Mouse (Mus musculus): ENCODE results near the gene Ggcx.
"Not testable (repeated sequence)": the region's sequence is repeated elsewhere in the genome, so short reads cannot be mapped to it uniquely, and the experiment has no call there.

The Ggcx gene

GRCm38 (mm10) chr6:72460036-72460801 is 46.1 kb downstream of the Ggcx start:
- no peak for DNase-seq (ENCODE audit: low read depth, low spot score)

GRCm38 (mm10) chr6:72462550-72463257 is 48.6 kb downstream of the Ggcx start:
- not testable (repeated sequence) for DNase-seq (ENCODE audit: low read depth, low spot score)

DNA sequence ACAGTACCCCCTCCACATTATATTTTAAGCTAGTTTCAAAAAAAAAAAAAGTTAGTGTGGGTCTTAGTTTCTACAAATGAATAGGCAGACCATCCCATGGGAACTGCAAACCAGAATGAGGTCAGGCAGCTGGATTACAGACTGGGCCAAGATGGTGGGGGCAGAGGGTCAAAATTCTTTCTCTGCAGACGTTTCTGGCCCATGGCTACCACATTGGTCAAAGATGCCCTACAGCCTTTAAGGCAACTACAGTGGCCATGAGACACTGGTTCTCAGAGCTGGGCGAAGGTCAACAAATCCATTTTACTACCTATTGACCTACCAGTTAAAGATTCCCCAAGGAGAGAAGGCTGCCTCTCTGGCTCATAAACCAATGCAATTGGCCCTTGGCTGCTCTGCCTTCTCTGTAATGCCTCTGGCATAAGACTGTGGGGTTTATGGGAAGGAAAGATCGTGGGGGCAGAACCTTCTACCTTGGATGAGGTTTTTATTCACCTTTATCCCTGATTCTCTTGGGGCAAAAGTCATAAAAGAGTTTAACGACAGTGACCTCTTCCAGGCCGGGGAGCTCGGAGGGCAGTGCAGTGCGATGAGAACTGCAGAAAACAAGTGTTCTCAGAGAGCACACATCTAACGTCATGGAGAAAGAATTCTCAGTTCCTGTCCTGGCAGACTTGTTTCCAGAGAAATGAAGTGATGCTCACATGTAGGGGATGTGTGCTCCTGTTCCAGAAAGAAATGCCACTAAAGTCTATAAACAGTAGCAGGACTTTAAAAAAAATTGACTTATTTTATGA is 51.5 kb downstream of the Ggcx start:
- no peak for DNase-seq (ENCODE audit: low read depth, low spot score)

GRCm38 (mm10) chr6:72466171-72466570 is 52.1 kb downstream of the Ggcx start:
- no peak for DNase-seq (ENCODE audit: low read depth, low spot score)

DNA sequence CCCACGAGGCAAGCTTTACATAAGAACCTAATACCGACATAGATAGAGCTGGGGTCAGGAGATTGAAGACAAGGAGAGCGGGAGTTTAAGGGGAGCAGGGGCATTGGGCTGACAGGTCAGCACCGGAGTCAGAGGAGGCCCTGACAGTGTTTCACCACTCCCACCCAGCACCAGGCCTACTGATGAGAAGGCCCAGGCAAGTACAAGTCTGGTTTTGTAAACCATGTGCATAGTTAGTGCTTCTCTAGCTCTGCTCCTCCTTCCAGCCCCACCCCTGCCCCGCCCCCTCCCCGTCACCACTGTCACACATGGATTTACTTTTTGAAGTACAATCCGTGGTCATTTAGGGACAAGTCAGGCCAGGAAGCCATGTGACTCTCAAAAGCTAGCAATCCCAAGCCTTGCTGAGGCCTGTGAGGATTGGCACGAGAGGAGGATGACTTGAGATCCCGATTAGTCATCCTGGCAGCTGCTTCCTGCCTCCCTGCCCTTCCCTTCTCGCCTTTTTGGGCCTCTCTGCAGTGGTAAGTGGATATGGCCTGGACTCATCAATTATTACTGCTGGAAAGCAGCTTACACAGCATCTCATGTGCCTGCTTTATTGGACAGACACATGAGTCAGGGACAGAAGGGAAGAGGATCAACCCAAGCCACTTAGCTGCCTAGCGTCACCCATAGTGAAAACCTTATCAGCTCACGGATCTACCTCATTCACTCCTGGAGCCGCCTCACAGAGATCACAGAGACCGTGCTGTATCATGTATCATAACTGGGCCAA is 59.3 kb downstream of the Ggcx start:
- no peak for DNase-seq (ENCODE audit: low read depth, low spot score)

- DNase-seq (ENCODE audit: low read depth, low spot score) = no peak
Measured at GRCm38 (mm10) chr6:72475221-72475985, 61.3 kb downstream of the Ggcx start.

DNA sequence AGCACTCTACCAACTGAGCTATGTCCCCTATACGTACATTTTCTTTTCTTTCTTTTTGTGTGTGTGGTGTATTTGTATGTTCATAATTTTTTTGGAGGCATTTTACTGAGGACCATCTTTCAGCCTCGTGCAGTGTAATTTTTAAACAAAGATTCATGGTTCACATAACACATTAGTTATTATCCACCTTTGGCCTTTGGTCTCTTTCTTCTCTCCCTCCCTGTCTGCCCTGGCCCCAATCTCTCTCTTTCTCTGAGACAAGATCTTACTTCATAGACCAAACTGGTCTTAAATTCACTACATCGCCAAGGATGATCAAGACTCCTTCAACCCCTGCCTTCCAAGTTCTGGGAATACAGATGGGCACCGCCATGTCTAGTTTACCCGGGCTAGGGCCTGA is 62.7 kb downstream of the Ggcx start:
- no peak for DNase-seq (ENCODE audit: low read depth, low spot score)

DNA sequence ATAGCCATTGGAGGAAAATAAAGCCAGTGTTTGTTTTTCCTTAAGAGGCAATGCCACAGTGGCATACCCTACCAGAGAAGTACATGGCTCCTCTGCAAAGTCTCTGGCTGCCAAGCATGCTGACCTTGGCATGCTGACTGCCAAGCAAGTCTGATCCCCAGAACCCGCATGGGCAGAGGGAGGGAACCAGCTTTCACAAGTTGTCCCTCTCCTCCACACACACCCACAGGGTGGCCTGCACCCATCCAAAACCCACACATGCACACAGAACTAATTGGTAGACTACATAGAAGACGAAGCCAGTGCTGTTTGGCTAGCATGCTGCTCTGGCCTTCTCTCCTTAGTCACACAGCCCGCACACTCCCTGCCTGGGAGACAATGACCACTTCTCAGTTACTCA is 63.5 kb downstream of the Ggcx start:
- no peak for DNase-seq (ENCODE audit: low read depth, low spot score)

DNA sequence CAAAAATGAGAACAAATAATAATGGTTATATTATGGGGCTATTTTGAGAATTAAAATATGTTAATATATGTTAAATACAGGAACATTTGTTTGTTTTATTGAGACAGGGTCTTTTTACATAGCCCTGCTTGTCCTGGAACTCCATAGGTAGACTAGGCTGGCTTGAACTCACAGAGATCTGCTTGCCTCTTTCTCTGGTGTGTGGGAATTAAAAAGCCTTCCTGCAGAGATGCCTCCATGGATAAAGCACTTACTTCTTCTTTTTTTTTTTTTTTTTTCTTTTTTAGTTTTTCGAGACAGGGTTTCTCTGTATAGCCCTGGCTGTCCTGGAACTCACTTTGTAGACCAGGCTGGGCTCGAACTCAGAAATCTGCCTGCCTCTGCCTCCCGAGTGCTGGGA is 64.6 kb downstream of the Ggcx start:
- not testable (repeated sequence) for DNase-seq (ENCODE audit: low read depth, low spot score)

- no peak for DNase-seq (ENCODE audit: low read depth, low spot score)
Measured at GRCm38 (mm10) chr6:72479645-72480421, 65.7 kb downstream of the Ggcx start.

- DNase-seq (ENCODE audit: low read depth, low spot score) = no peak
Measured at GRCm38 (mm10) chr6:72480422-72480702, 66.3 kb downstream of the Ggcx start.

All from R1 (cell line).